Mouse (Mus musculus): ENCODE measurements at regions not wholly inside any gene's neighbourhood (a gene's known extent, or its start where the extent isn't known, plus 50 kb on each side); places are given as distances from the start of the nearest gene placed in this dataset.

DNA sequence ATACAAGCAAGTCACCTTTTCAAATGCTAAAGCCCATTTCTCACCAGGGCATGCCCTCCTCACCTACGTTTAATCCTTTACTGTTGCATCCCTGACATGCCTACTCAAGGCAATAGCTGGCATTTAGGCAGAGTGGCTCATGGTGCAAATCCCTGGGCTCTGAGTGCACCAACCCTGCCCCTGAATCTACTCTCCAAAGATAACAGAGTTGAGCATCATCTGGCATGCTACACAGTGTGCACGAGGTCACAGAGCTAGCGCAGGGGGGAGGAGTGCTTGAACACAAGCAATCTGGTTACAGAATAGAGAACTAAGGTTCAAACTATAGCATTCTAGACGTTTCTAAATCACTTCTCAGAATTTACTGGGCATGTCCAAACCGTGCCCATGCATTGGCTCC is 161.6 kb upstream of the Fstl4 start:
- 63% methylated on average over 5 of the region's 5 CpGs for WGBS
- Histone ChIP-seq H3K27ac (ENCODE audit: low read depth) (no peak overlapping the region), H3K4me3 (ENCODE audit: low read depth, low read length) (no peak overlapping the region), H3K36me3 (replicated peaks; ENCODE audit: control insufficient read depth, insufficient read depth, low read length) (no peaks in the 10 kb centered on the region), H3K9me3 (replicated peaks; ENCODE audit: control insufficient read depth, low read length) (no peaks in the 10 kb centered on the region), H3K27me3 (ENCODE audit: control insufficient read depth, insufficient read depth, low read length) (no peaks in the 10 kb centered on the region), H3K4me1 (ENCODE audit: control insufficient read depth, insufficient read depth) (0 out of 2 replicates have a peak, but pooled peaks cover 3% of the 10 kb centered on the region), H3K9ac (replicated peaks; ENCODE audit: low read depth, low read length) (no peak overlapping the region), H3K4me2 (ENCODE audit: low read depth, low read length) (no peak overlapping the region)
- TF ChIP-seq EP300 (IDR thresholded peaks at IDR 0.05; ENCODE audit: low read depth) (no peak), CTCF (IDR thresholded peaks at IDR 0.05; ENCODE audit: low read depth) (no peak)
- ATAC-seq (ENCODE audit: insufficient read depth, low read depth) (no peak), DNase-seq (ENCODE audit: low spot score) (no peak)

DNA sequence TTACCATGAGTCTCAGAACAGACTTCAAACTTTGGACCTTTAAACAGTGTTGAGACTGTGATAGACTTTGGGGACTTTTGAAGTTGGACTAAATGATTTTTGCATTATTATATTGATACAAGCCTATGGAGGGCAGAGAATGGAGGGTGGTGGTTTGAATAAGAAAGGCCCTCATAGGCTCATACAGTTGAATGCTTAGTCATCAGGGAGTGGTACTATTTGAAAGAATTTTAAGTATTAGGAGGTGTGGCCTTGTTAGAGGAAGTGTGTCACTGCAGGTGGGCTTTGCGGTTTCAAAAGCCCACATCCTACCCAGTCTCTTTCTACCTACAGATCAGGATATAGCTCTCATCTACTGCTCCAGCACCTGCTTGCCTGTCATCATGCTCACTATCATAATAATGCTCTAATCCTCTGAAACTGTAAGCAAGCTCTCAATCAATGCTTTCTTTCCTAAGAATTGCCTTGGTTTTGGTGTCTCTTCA is 153.7 kb upstream of the Fstl4 start:
- Histone ChIP-seq H3K9ac (replicated peaks; ENCODE audit: low read depth, low read length) (no peak overlapping the region), H3K9me3 (replicated peaks; ENCODE audit: control insufficient read depth, low read length) (peaks cover 13% of the 10 kb centered on the region), H3K4me3 (ENCODE audit: low read depth, low read length) (no peak overlapping the region), H3K4me2 (ENCODE audit: low read depth, low read length) (no peak overlapping the region), H3K36me3 (replicated peaks; ENCODE audit: control insufficient read depth, insufficient read depth, low read length) (no peaks in the 10 kb centered on the region), H3K27me3 (ENCODE audit: control insufficient read depth, insufficient read depth, low read length) (no peaks in the 10 kb centered on the region), H3K27ac (ENCODE audit: low read depth) (no peak overlapping the region), H3K4me1 (ENCODE audit: control insufficient read depth, insufficient read depth) (no peaks in the 10 kb centered on the region)
- WGBS: 83% methylated on average over 1 of the region's 1 CpGs
- no peak for TF ChIP-seq CTCF (IDR thresholded peaks at IDR 0.05; ENCODE audit: low read depth)
- no peak for TF ChIP-seq EP300 (IDR thresholded peaks at IDR 0.05; ENCODE audit: low read depth)
- ATAC-seq (ENCODE audit: insufficient read depth, low read depth): no peak
- no peak for DNase-seq (ENCODE audit: low spot score)

DNA sequence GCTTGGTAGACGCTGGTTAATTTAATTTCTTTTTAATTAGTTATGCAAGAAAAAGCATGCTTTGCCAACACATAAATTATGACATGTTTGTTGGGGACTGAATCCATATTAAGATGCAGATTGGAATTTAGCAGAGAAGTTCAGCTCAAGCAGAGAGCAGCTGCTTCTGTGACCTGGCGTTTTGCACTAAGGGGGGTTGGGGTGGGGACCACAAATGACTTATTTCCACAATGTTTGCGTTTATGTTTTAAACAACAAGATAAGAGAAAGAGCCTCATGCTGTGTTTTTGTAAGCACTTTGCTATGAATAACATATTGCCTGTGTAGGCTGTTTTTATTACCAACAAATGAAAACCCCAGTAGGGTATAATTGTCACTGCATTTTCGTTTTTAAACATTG is 148.8 kb upstream of the Fstl4 start:
- H3K9me3 ChIP-seq (replicated peaks; ENCODE audit: control insufficient read depth, low read length): no peaks in the 10 kb centered on the region
- 65% methylated on average over 4 of the region's 4 CpGs for WGBS
- no peaks in the 10 kb centered on the region for H3K27me3 ChIP-seq (ENCODE audit: control insufficient read depth, insufficient read depth, low read length)
- H3K27ac ChIP-seq (ENCODE audit: low read depth): no peak overlapping the region
- H3K4me3 ChIP-seq (ENCODE audit: low read depth, low read length): no peak overlapping the region
- TF ChIP-seq CTCF (IDR thresholded peaks at IDR 0.05; ENCODE audit: low read depth): no peak
- TF ChIP-seq EP300 (IDR thresholded peaks at IDR 0.05; ENCODE audit: low read depth): no peak
- H3K4me1 ChIP-seq (ENCODE audit: control insufficient read depth, insufficient read depth): no peaks in the 10 kb centered on the region
- H3K9ac ChIP-seq (replicated peaks; ENCODE audit: low read depth, low read length): no peak overlapping the region
- no peaks in the 10 kb centered on the region for H3K36me3 ChIP-seq (replicated peaks; ENCODE audit: control insufficient read depth, insufficient read depth, low read length)
- no peak for DNase-seq (ENCODE audit: low spot score)
- no peak overlapping the region for H3K4me2 ChIP-seq (ENCODE audit: low read depth, low read length)
- ATAC-seq (ENCODE audit: insufficient read depth, low read depth): no peak

DNA sequence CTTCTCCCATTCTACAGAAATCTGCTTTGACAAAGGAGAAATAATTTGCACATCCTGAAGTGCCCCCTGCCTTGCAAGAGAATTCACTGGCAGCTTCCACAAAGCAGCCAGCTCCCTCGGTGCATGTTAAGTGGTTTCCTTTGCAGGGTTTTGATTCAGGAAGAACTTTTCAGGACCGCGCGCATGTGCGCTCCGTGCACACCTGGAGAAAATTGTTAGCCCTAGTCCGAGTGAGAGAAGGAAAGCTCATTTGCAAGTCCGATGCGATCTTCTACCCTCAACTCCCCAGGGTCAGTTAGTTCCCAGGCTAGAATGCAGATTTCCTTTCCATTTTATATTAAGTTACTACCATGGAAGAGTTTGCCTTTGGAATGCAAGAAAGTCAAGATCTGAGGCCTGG is 145.8 kb upstream of the Fstl4 start:
- Histone ChIP-seq H3K9ac (replicated peaks; ENCODE audit: low read depth, low read length) (no peak overlapping the region), H3K4me1 (ENCODE audit: control insufficient read depth, insufficient read depth) (no peaks in the 10 kb centered on the region), H3K27me3 (ENCODE audit: control insufficient read depth, insufficient read depth, low read length) (no peaks in the 10 kb centered on the region), H3K9me3 (replicated peaks; ENCODE audit: control insufficient read depth, low read length) (no peaks in the 10 kb centered on the region), H3K36me3 (replicated peaks; ENCODE audit: control insufficient read depth, insufficient read depth, low read length) (no peaks in the 10 kb centered on the region), H3K4me2 (ENCODE audit: low read depth, low read length) (no peak overlapping the region), H3K4me3 (ENCODE audit: low read depth, low read length) (no peak overlapping the region), H3K27ac (ENCODE audit: low read depth) (no peak overlapping the region)
- ATAC-seq (ENCODE audit: insufficient read depth, low read depth): no peak
- 66% methylated on average over 9 of the region's 9 CpGs for WGBS
- TF ChIP-seq EP300 (IDR thresholded peaks at IDR 0.05; ENCODE audit: low read depth): no peak
- TF ChIP-seq CTCF (IDR thresholded peaks at IDR 0.05; ENCODE audit: low read depth): no peak
- no peak for DNase-seq (ENCODE audit: low spot score)

DNA sequence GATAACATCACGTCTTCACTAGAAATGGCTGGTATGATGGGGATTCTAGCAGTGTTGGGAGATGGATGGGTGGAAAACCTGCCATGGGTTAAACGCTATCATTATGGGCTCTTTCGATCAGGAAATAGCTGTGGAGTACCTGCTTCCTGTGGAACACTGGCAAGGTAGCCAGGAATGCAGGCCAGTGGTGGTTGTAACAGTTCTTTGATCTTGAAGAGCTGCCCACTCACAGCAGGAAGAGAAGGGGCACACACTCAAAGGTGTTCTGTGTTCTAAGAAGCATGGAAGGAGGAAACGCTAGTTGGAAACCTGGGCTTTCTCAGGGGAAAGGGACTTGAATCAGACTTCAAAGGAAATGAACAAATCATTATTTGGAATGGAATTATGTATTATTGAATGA is 141.6 kb upstream of the Fstl4 start:
- H3K4me1 ChIP-seq (ENCODE audit: control insufficient read depth, insufficient read depth): no peaks in the 10 kb centered on the region
- no peak overlapping the region for H3K27ac ChIP-seq (ENCODE audit: low read depth)
- no peak overlapping the region for H3K4me2 ChIP-seq (ENCODE audit: low read depth, low read length)
- H3K36me3 ChIP-seq (replicated peaks; ENCODE audit: control insufficient read depth, insufficient read depth, low read length): no peaks in the 10 kb centered on the region
- no peaks in the 10 kb centered on the region for H3K27me3 ChIP-seq (ENCODE audit: control insufficient read depth, insufficient read depth, low read length)
- no peak overlapping the region for H3K4me3 ChIP-seq (ENCODE audit: low read depth, low read length)
- H3K9ac ChIP-seq (replicated peaks; ENCODE audit: low read depth, low read length): no peak overlapping the region
- no peaks in the 10 kb centered on the region for H3K9me3 ChIP-seq (replicated peaks; ENCODE audit: control insufficient read depth, low read length)
- no peak for ATAC-seq (ENCODE audit: insufficient read depth, low read depth)
- WGBS: 59% methylated on average over 4 of the region's 4 CpGs
- no peak for DNase-seq (ENCODE audit: low spot score)
- no peak for TF ChIP-seq EP300 (IDR thresholded peaks at IDR 0.05; ENCODE audit: low read depth)
- no peak for TF ChIP-seq CTCF (IDR thresholded peaks at IDR 0.05; ENCODE audit: low read depth)

DNA sequence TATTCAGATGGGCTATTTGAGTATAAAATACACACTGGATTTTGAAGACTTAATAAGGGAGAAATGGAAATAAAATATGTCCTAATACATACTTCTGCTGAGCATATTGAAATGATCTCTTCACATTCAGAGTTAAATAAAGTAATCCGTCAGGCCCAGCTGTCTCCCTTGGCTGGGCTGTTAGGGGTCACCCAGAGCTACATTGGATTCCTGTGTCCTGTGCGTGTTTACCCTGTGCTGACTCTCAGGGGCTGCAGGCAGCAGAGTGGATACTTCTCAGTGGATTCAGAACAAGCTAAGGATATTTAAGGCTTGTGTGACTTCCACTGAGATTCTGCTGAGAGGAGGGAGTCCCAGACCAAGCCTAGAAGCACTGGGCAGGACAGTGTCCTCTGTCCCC is 135.6 kb upstream of the Fstl4 start:
- ATAC-seq (ENCODE audit: insufficient read depth, low read depth) (no peak), DNase-seq (ENCODE audit: low spot score) (no peak)
- TF ChIP-seq CTCF (IDR thresholded peaks at IDR 0.05; ENCODE audit: low read depth) (no peak), EP300 (IDR thresholded peaks at IDR 0.05; ENCODE audit: low read depth) (no peak)
- Histone ChIP-seq H3K9me3 (replicated peaks; ENCODE audit: control insufficient read depth, low read length) (no peaks in the 10 kb centered on the region), H3K4me3 (ENCODE audit: low read depth, low read length) (no peak overlapping the region), H3K27me3 (ENCODE audit: control insufficient read depth, insufficient read depth, low read length) (no peaks in the 10 kb centered on the region), H3K27ac (ENCODE audit: low read depth) (no peak overlapping the region), H3K9ac (replicated peaks; ENCODE audit: low read depth, low read length) (no peak overlapping the region), H3K36me3 (replicated peaks; ENCODE audit: control insufficient read depth, insufficient read depth, low read length) (no peaks in the 10 kb centered on the region), H3K4me1 (ENCODE audit: control insufficient read depth, insufficient read depth) (no peaks in the 10 kb centered on the region), H3K4me2 (ENCODE audit: low read depth, low read length) (no peak overlapping the region)
- WGBS: 65% methylated on average over 2 of the region's 2 CpGs
